In genomic region chr3:108389111-108389545, GRCm38 (mm10) we compare ENCODE assay signal across 8 mouse cellular contexts. TPM values are rescaled to one million over a fixed set of nuclear protein-coding genes. Genes with fewer than 3 reads are reported as not detected.
DNase-seq lines count a peak whose midpoint lies in the region; ATAC-seq and TF ChIP-seq lines count a peak whose summit lies in the region.

No protein-coding gene starts in this region.

- TF ChIP-seq EP300 in ES-Bruce4 (IDR thresholded peaks at IDR 0.05; ENCODE audit: insufficient read depth, low read depth, low read length), result 0 out of 2 replicates have a peak, but pooled peaks have one; percentile 29
- TF ChIP-seq EP300 in heart, postnatal 0 days (IDR thresholded peaks at IDR 0.05; ENCODE audit: low read depth), result no peak
- TF ChIP-seq EP300 in liver, embryonic 14.5 days (IDR thresholded peaks at IDR 0.05; ENCODE audit: low read depth), result no peak

- peak; percentile 92 for DNase-seq in heart, postnatal 0 days (ENCODE audit: low spot score)
- peak; percentile 97 to 99 for DNase-seq in kidney, postnatal 36 days
- peak; percentile 86 to 88 (median 86) for DNase-seq in liver, embryonic 14.5 days (ENCODE audit: low read depth in 3 of 3, low spot score in 3 of 3)
- DNase-seq in neural tube, embryonic 11.5 days (ENCODE audit: low spot score), result peak; percentile 96

- H3K4me3 ChIP-seq in ES-Bruce4 (ENCODE audit: low read depth, low read length), result no peak overlapping the region
- H3K4me3 ChIP-seq in forebrain, embryonic 13.5 days, result no peak overlapping the region
- H3K4me3 ChIP-seq in heart, postnatal 0 days (ENCODE audit: low read depth, low read length), result no peak overlapping the region
- H3K4me3 ChIP-seq in liver, embryonic 14.5 days (ENCODE audit: insufficient read depth in 1 of 2, low read depth in 2 of 2, low read length in 2 of 2), result no peak overlapping the region
- H3K4me3 ChIP-seq in neural tube, embryonic 11.5 days (ENCODE audit: low read depth, low read length), result no peak overlapping the region
- no peak overlapping the region for H3K4me3 ChIP-seq in stomach, embryonic 16.5 days (replicated peaks; ENCODE audit: low read length)

- no peaks in the 10 kb centered on the region for H3K9me3 ChIP-seq in ES-Bruce4 (replicated peaks; ENCODE audit: control insufficient read depth, insufficient read depth, low read length, poor library complexity, severe bottlenecking)
- no peaks in the 10 kb centered on the region for H3K9me3 ChIP-seq in forebrain, embryonic 13.5 days (replicated peaks)
- H3K9me3 ChIP-seq in heart, postnatal 0 days (replicated peaks; ENCODE audit: control insufficient read depth, low read length), result no peaks in the 10 kb centered on the region
- no peaks in the 10 kb centered on the region for H3K9me3 ChIP-seq in liver, embryonic 14.5 days (ENCODE audit: control insufficient read depth, low read length)
- H3K9me3 ChIP-seq in neural tube, embryonic 11.5 days (ENCODE audit: control insufficient read depth, low read length), result no peaks in the 10 kb centered on the region
- H3K9me3 ChIP-seq in stomach, embryonic 16.5 days (replicated peaks; ENCODE audit: control insufficient read depth, low read length), result no peaks in the 10 kb centered on the region

- H3K4me1 ChIP-seq in ES-Bruce4 (ENCODE audit: control insufficient read depth, insufficient read depth, low read length), result peaks cover 4% of the 10 kb centered on the region
- H3K4me1 ChIP-seq in forebrain, embryonic 13.5 days, result peaks cover 39% of the 10 kb centered on the region
- peaks cover 2% of the 10 kb centered on the region; the same call in 1 of the 2 replicates for H3K4me1 ChIP-seq in heart, postnatal 0 days (ENCODE audit: control insufficient read depth, insufficient read depth)
- peaks cover 6 to 8% of the 10 kb centered on the region in 2 experiments; a peak in 3 of 4 replicates for H3K4me1 ChIP-seq in liver, embryonic 14.5 days (replicated peaks; ENCODE audit: control insufficient read depth in 2 of 2, insufficient read depth in 2 of 2, low read length in 1 of 2)
- H3K4me1 ChIP-seq in neural tube, embryonic 11.5 days (ENCODE audit: control insufficient read depth, insufficient read depth, low read length), result peaks cover 12% of the 10 kb centered on the region; the same call in 1 of the 2 replicates
- peaks cover 31% of the 10 kb centered on the region for H3K4me1 ChIP-seq in stomach, embryonic 16.5 days (ENCODE audit: control insufficient read depth, insufficient read depth, low read length)

- no peak overlapping the region for H3K9ac ChIP-seq in ES-Bruce4 (ENCODE audit: low read depth, poor library complexity, severe bottlenecking)
- H3K9ac ChIP-seq in forebrain, embryonic 13.5 days, result 0 out of 2 replicates have a peak overlapping the region, but pooled peaks have one; percentile 9
- no peak overlapping the region for H3K9ac ChIP-seq in heart, postnatal 0 days (replicated peaks; ENCODE audit: low read depth, low read length)
- H3K9ac ChIP-seq in liver, embryonic 14.5 days (replicated peaks), result no peak overlapping the region
- H3K9ac ChIP-seq in neural tube, embryonic 11.5 days (ENCODE audit: low read length), result no peak overlapping the region
- peak overlapping the region; percentile 56 for H3K9ac ChIP-seq in stomach, embryonic 16.5 days (ENCODE audit: low read length)

- H3K27ac ChIP-seq in ES-Bruce4 (ENCODE audit: insufficient read depth, low read length), result peak overlapping the region; percentile 56; the same call in 1 of the 2 replicates
- H3K27ac ChIP-seq in forebrain, embryonic 13.5 days, result peak overlapping the region; percentile 53
- H3K27ac ChIP-seq in heart, postnatal 0 days (ENCODE audit: low read depth), result no peak overlapping the region; the same call in 1 of the 2 replicates
- no peak overlapping the region for H3K27ac ChIP-seq in liver, embryonic 14.5 days
- H3K27ac ChIP-seq in neural tube, embryonic 11.5 days (ENCODE audit: low read depth, low read length), result no peak overlapping the region
- H3K27ac ChIP-seq in stomach, embryonic 16.5 days (ENCODE audit: low read length), result peak overlapping the region; percentile 59; the same call in 1 of the 2 replicates

- H3K4me2 ChIP-seq in forebrain, embryonic 13.5 days, result no peak overlapping the region
- peak overlapping the region; percentile 42; the same call in 1 of the 2 replicates for H3K4me2 ChIP-seq in heart, postnatal 0 days (ENCODE audit: low read depth, low read length)
- no peak overlapping the region for H3K4me2 ChIP-seq in liver, embryonic 14.5 days (ENCODE audit: low read depth)
- H3K4me2 ChIP-seq in neural tube, embryonic 11.5 days (ENCODE audit: low read depth), result no peak overlapping the region
- H3K4me2 ChIP-seq in stomach, embryonic 16.5 days (ENCODE audit: low read depth, low read length), result no peak overlapping the region

- TF ChIP-seq CTCF in ES-Bruce4 (IDR thresholded peaks at IDR 0.05; ENCODE audit: low read depth, low read length), result peak; percentile 98
- peak; percentile 99 for TF ChIP-seq CTCF in heart, postnatal 0 days (IDR thresholded peaks at IDR 0.05; ENCODE audit: low read depth)
- peak; percentile 99 for TF ChIP-seq CTCF in liver, embryonic 14.5 days (IDR thresholded peaks at IDR 0.05; ENCODE audit: low read depth)

- ATAC-seq in cerebellum, adult (ENCODE audit: insufficient number of reproducible peaks, low FRiP score, low TSS enrichment), result peak; percentile 72
- peak; percentile 76 for ATAC-seq in forebrain, embryonic 13.5 days
- peak; percentile 87 for ATAC-seq in heart, postnatal 0 days (ENCODE audit: insufficient read depth, low read depth)
- peak; percentile 65 for ATAC-seq in liver, embryonic 14.5 days (ENCODE audit: insufficient read depth)
- peak; percentile 66 for ATAC-seq in neural tube, embryonic 11.5 days (ENCODE audit: insufficient read depth, low FRiP score, low TSS enrichment)
- ATAC-seq in stomach, embryonic 16.5 days (ENCODE audit: insufficient read depth, low FRiP score), result peak; percentile 82

- H3K27me3 ChIP-seq in ES-Bruce4 (ENCODE audit: control insufficient read depth, insufficient read depth, low read length, poor library complexity, severe bottlenecking), result no peaks in the 10 kb centered on the region
- H3K27me3 ChIP-seq in forebrain, embryonic 13.5 days, result no peaks in the 10 kb centered on the region
- no peaks in the 10 kb centered on the region for H3K27me3 ChIP-seq in heart, postnatal 0 days (ENCODE audit: control insufficient read depth, insufficient read depth, low read length)
- no peaks in the 10 kb centered on the region for H3K27me3 ChIP-seq in liver, embryonic 14.5 days (ENCODE audit: control insufficient read depth, insufficient read depth, low read length)
- H3K27me3 ChIP-seq in neural tube, embryonic 11.5 days (ENCODE audit: control insufficient read depth, insufficient read depth, low read length), result no peaks in the 10 kb centered on the region
- H3K27me3 ChIP-seq in stomach, embryonic 16.5 days (ENCODE audit: control insufficient read depth, insufficient read depth, low read length), result no peaks in the 10 kb centered on the region

- H3K36me3 ChIP-seq in ES-Bruce4 (ENCODE audit: control insufficient read depth, insufficient read depth, low read length, poor library complexity, severe bottlenecking), result peaks cover 33% of the 10 kb centered on the region
- peaks cover 58% of the 10 kb centered on the region for H3K36me3 ChIP-seq in forebrain, embryonic 13.5 days (ENCODE audit: poor library complexity, severe bottlenecking)
- H3K36me3 ChIP-seq in heart, postnatal 0 days (replicated peaks; ENCODE audit: control insufficient read depth, insufficient read depth, low read length), result no peaks in the 10 kb centered on the region; the same call in 1 of the 2 replicates
- no peaks in the 10 kb centered on the region; the same call in 1 of the 2 replicates for H3K36me3 ChIP-seq in liver, embryonic 14.5 days (replicated peaks; ENCODE audit: control insufficient read depth, insufficient read depth, low read depth)
- H3K36me3 ChIP-seq in neural tube, embryonic 11.5 days (ENCODE audit: control insufficient read depth, insufficient read depth, low read length), result peaks cover 3% of the 10 kb centered on the region
- 0 out of 2 replicates have a peak, but pooled peaks cover 4% of the 10 kb centered on the region for H3K36me3 ChIP-seq in stomach, embryonic 16.5 days (ENCODE audit: control insufficient read depth, insufficient read depth, low read length)

- TF ChIP-seq POLR2A in ES-Bruce4 (IDR thresholded peaks at IDR 0.05; ENCODE audit: insufficient read depth, low read length), result peak; percentile 8

- WGBS in forebrain, embryonic 13.5 days, result 0% methylated on average over 5 of the region's 5 CpGs
- 1% methylated on average over 5 of the region's 5 CpGs for WGBS in heart, postnatal 0 days
- 0% methylated on average over 5 of the region's 5 CpGs for WGBS in liver, embryonic 14.5 days (ENCODE audit: insufficient replicate concordance)
- 0% methylated on average over 5 of the region's 5 CpGs for WGBS in neural tube, embryonic 11.5 days
- WGBS in stomach, embryonic 16.5 days, result 0% methylated on average over 5 of the region's 5 CpGs

RNA-seq across cellular contexts. Expression of gene Psrc1, which starts 5.5 kb away (rescaled TPM):
- 255 and 272 TPM in 2 replicates for polyA plus RNA-seq in ES-Bruce4 (2011; ENCODE audit: insufficient read depth, insufficient read length, low read depth, missing spikeins)
- polyA plus RNA-seq in forebrain, embryonic 13.5 days (2015; fragmentation: Nextera tagmentation; extraction: Ambion mirVana), result 68.6 and 68.9 TPM in 2 replicates
- total RNA-seq in heart, postnatal 0 days (2014; rRNA removed; ENCODE audit: low replicate concordance), result 8.4 and 17.5 TPM in 2 replicates
- 5.0 and 5.4 TPM in 2 replicates for polyA plus RNA-seq in heart, postnatal 0 days (2015; fragmentation: Nextera tagmentation; extraction: Ambion mirVana)
- polyA plus RNA-seq in liver, embryonic 14.5 days (2012; rRNA removed), result 18.3 and 20.3 TPM in 2 replicates
- polyA plus RNA-seq in liver, embryonic 14.5 days (2014; fragmentation: Nextera tagmentation; extraction: Ambion mirVana), result 12.3 and 15.7 TPM in 2 replicates
- polyA plus RNA-seq in neural tube, embryonic 11.5 days (2014; fragmentation: Nextera tagmentation; extraction: Ambion mirVana), result 52.0 and 54.0 TPM in 2 replicates
- 35.6 and 36.7 TPM in 2 replicates for polyA plus RNA-seq in stomach, embryonic 16.5 days (2015; fragmentation: Nextera tagmentation; extraction: Ambion mirVana)

RNA-seq across cellular contexts. Expression of gene Mybphl, which starts 24.4 kb away (rescaled TPM):
- polyA plus RNA-seq in ES-Bruce4 (2011; ENCODE audit: insufficient read depth, insufficient read length, low read depth, missing spikeins), result not detected in 2 replicates
- polyA plus RNA-seq in forebrain, embryonic 13.5 days (2015; fragmentation: Nextera tagmentation; extraction: Ambion mirVana), result not detected in 2 replicates
- total RNA-seq in heart, postnatal 0 days (2014; rRNA removed; ENCODE audit: low replicate concordance), result 49.3 and 60.6 TPM in 2 replicates
- 90.0 and 123 TPM in 2 replicates for polyA plus RNA-seq in heart, postnatal 0 days (2015; fragmentation: Nextera tagmentation; extraction: Ambion mirVana)
- polyA plus RNA-seq in liver, embryonic 14.5 days (2012; rRNA removed), result 0.17 and 0.20 TPM in 2 replicates
- 0.10 and 0.39 TPM in 2 replicates for polyA plus RNA-seq in liver, embryonic 14.5 days (2014; fragmentation: Nextera tagmentation; extraction: Ambion mirVana)
- polyA plus RNA-seq in neural tube, embryonic 11.5 days (2014; fragmentation: Nextera tagmentation; extraction: Ambion mirVana), result 0.19 and 0.31 TPM in 2 replicates
- not detected in 2 replicates for polyA plus RNA-seq in stomach, embryonic 16.5 days (2015; fragmentation: Nextera tagmentation; extraction: Ambion mirVana)

RNA-seq across cellular contexts. Expression of gene Celsr2, which starts 26.2 kb away (rescaled TPM):
- polyA plus RNA-seq in ES-Bruce4 (2011; ENCODE audit: insufficient read depth, insufficient read length, low read depth, missing spikeins), result 7.1 and 8.9 TPM in 2 replicates
- polyA plus RNA-seq in forebrain, embryonic 13.5 days (2015; fragmentation: Nextera tagmentation; extraction: Ambion mirVana), result 45.3 and 56.9 TPM in 2 replicates
- 3.5 and 5.5 TPM in 2 replicates for total RNA-seq in heart, postnatal 0 days (2014; rRNA removed; ENCODE audit: low replicate concordance)
- polyA plus RNA-seq in heart, postnatal 0 days (2015; fragmentation: Nextera tagmentation; extraction: Ambion mirVana), result 1.2 and 1.9 TPM in 2 replicates
- 0.38 and 0.64 TPM in 2 replicates for polyA plus RNA-seq in liver, embryonic 14.5 days (2012; rRNA removed)
- polyA plus RNA-seq in liver, embryonic 14.5 days (2014; fragmentation: Nextera tagmentation; extraction: Ambion mirVana), result 0.22 and 0.27 TPM in 2 replicates
- polyA plus RNA-seq in neural tube, embryonic 11.5 days (2014; fragmentation: Nextera tagmentation; extraction: Ambion mirVana), result 65.2 and 65.5 TPM in 2 replicates
- polyA plus RNA-seq in stomach, embryonic 16.5 days (2015; fragmentation: Nextera tagmentation; extraction: Ambion mirVana), result 14.4 and 17.4 TPM in 2 replicates

RNA-seq across cellular contexts. Expression of gene Sars, which starts 55.9 kb away (rescaled TPM):
- polyA plus RNA-seq in ES-Bruce4 (2011; ENCODE audit: insufficient read depth, insufficient read length, low read depth, missing spikeins), result 258 and 273 TPM in 2 replicates
- 196 and 205 TPM in 2 replicates for polyA plus RNA-seq in forebrain, embryonic 13.5 days (2015; fragmentation: Nextera tagmentation; extraction: Ambion mirVana)
- 40.3 and 55.3 TPM in 2 replicates for total RNA-seq in heart, postnatal 0 days (2014; rRNA removed; ENCODE audit: low replicate concordance)
- 74.4 and 77.7 TPM in 2 replicates for polyA plus RNA-seq in heart, postnatal 0 days (2015; fragmentation: Nextera tagmentation; extraction: Ambion mirVana)
- polyA plus RNA-seq in liver, embryonic 14.5 days (2012; rRNA removed), result 23.8 and 39.9 TPM in 2 replicates
- 76.1 and 81.4 TPM in 2 replicates for polyA plus RNA-seq in liver, embryonic 14.5 days (2014; fragmentation: Nextera tagmentation; extraction: Ambion mirVana)
- polyA plus RNA-seq in neural tube, embryonic 11.5 days (2014; fragmentation: Nextera tagmentation; extraction: Ambion mirVana), result 214 and 216 TPM in 2 replicates
- 144 and 146 TPM in 2 replicates for polyA plus RNA-seq in stomach, embryonic 16.5 days (2015; fragmentation: Nextera tagmentation; extraction: Ambion mirVana)

Comparison
In these comparisons a context has a peak if more than half of its experiments do, and no peak if none do; other contexts are left out.
1. H3K27ac ChIP-seq: peak in ES-Bruce4 (single experiment), forebrain, embryonic 13.5 days (single experiment) and stomach, embryonic 16.5 days (single experiment); none in heart, postnatal 0 days (single experiment), liver, embryonic 14.5 days (single experiment) and neural tube, embryonic 11.5 days (single experiment).
2. H3K9ac ChIP-seq: peak in forebrain, embryonic 13.5 days (single experiment) and stomach, embryonic 16.5 days (single experiment); none in ES-Bruce4 (single experiment), heart, postnatal 0 days (single experiment), liver, embryonic 14.5 days (single experiment) and neural tube, embryonic 11.5 days (single experiment).
3. RNA of gene Mybphl, which starts 24.4 kb away (polyA plus RNA-seq): 90.0 to 123 TPM in heart, postnatal 0 days; 0.19 to 0.31 TPM in neural tube, embryonic 11.5 days, 0.10 to 0.39 TPM in liver, embryonic 14.5 days, not detected in stomach, embryonic 16.5 days, not detected in ES-Bruce4 and not detected in forebrain, embryonic 13.5 days; every median in the first group is over 10 times any median in the second.
4. Peak in every context shown above with its lines, with median percentiles within 50 percentile points of each other: CTCF ChIP-seq, ATAC-seq and DNase-seq.